Mouse (Mus musculus) frontal cortex, adult 2 months (tissue): ENCODE results near the gene Ifna15. TPM values are rescaled to one million over a fixed set of nuclear protein-coding genes. Genes with fewer than 3 reads are reported as not detected.
A peak's percentile ranks its signal among the peaks of the same experiment; 100 is the strongest.
"Not testable (repeated sequence)": the region's sequence is repeated elsewhere in the genome, so short reads cannot be mapped to it uniquely, and the experiment has no call there.

Experiments
- DNase-seq, 2 experiments: peaks; one replicate each; pipeline ENCODE4 v3.0.0; 2022; ENCODE audit warnings: low spot score in 1 of 2; ENCODE audit errors: extremely low spot score in 1 of 2
- polyA plus RNA-seq: library from polyadenylated mRNA; depleted of rRNA; stranded (reverse); fragments of >200 nt; gene quantifications from 2 replicates; pipeline ENCODE4 v1.2.3, GENCODE M21; 2012; rRNA removed

The Ifna15 gene
- not detected in 2 replicates for polyA plus RNA-seq

DNA sequence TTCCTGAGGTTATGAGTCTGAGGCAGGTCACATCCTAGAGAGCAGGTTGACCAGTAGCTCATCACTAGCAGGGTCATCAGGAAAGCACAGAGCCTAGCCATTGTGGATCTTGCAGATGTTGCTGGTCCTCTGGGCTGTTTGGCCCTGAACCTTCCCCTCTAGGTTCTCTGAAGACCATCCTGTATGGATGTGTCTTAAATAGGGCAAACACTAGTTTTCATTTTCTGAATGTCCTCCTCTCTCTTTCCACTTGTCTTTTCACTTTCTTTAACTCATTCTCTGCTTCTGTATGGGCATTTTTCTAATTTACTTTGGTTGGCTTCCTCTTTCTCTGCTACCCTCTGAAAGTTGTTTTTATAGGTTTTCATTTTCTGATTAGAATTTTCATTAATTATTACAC lies at the start of gene Ifna15:
TSS of gene Ifna15 (minus strand) at position 101 of the 400 bp plus-strand sequence.
- DNase-seq, result not testable (repeated sequence)

DNA sequence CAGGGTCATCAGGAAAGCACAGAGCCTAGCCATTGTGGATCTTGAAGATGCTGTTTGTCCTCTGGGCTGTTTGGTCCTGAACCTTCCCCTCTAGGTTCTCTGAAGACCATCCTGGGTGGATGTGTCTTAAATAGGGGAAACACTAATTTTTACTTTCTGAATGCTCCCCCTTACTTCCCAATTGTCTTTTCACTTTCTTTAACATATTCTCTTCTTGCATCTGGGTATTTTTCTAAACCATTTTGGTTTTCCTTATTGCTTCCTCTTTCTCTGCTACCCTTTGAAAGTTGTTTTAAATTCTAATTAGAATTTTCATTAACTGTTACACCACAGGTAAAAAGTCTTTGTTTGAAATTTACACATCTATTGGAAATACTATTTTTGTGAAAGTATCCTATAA lies 45.2 kb upstream of the Ifna15 start, which contains the start of gene Ifna12:
TSS of gene Ifna12 (minus strand) at position 101 of the 400 bp plus-strand sequence.
- DNase-seq, result no peak

DNA sequence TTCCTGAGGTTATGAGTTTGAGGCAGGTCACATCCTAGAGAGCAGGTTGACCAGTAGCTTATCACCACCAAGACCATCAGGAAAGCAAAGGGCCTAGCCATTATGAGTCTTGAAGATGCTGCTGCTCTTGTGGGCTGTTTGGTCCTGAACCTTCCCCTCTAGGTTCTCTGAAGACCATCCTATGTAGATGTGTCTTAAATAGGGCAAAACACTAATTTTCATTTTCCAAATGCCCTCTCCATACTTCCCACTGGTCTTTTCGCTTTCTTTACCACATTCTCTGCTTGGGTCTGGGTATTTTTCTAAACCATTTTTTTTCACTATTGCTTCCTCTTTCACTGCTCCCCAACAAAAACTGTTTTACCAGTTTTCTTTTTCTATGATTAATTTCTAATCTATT lies 34.2 kb upstream of the Ifna15 start, which contains the start of gene Ifna9:
TSS of gene Ifna9 (minus strand) at position 101 of the 400 bp plus-strand sequence.
- DNase-seq, result no peak

DNA sequence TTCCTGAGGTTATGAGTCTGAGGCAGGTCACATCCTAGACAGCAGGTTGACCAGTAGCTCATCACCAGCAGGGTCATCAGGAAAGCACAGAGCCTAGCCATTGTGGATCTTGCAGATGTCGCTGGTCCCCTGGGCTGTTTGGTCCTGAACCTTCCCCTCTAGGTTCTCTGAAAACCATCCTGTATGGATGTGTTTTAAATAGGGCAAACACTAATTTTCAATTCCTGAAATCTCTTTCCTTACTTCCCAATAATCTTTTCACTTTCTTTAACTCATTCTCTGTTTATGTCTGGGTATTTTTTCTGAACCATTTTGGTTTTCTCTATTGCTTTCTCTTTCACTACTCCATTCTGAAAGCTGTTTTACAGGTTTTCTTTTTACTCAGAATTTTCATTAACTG lies 13.7 kb upstream of the Ifna15 start, which contains the start of gene Ifna14:
TSS of gene Ifna14 (minus strand) at position 101 of the 400 bp plus-strand sequence.
- no peak for DNase-seq

DNA sequence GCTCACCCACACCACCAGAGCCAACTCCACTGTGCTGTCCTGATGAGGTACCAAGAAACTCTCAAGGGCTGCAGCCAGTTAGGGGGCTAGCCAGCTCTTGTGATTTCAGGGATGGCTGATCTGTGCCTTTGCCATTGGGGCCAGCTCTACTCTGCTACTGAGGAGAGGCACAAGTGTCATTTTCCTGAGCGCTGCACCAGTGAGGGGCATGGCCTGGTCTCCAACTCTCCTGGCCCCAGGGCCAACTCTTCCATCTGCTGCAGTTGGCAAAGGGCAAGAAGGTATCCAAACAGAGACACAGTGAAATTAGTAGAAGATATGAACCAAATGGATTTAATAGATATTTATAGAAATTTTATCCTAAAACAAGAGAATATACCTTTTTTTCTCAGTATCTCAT lies 3.7 kb upstream of the Ifna15 start:
- DNase-seq, result no peak

DNA sequence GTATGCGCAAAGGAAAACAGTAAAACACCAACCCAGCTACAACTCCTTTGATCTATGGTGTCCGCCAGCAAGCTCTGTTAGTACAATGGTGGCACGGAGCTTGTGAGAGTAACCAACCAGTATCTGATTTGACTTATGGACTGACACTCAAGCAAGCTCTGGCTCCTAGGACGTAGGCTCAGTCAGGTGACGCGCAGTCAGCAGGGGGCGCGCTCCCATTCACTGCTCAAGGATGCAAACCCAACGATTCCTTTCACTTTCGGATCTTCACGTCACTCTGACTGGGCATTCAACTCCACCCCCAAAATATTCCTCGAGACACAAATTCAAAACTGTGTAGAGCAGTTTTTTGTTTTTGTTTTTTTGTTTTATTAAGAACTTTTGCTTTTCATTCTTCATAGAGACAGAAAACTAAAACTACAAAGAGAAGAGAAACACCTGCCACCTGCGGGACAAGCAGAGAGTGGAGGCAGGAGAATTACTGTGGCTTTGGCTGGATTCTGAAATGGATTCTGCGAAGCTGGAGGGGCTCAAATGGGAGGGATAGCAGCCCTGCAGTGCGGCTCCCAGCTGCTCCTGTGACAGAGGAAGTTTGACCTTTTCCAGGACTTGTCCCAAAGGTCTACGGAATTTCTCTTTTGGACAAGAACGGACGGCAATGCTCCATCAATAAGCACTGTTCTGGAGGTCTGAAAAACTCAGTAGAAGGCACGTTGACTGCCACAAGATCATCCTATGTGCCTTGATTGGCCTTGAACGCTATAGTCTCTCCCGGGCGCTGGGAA lies 7.7 kb downstream of the Ifna15 start:
- peak; percentile 28 to 74 for DNase-seq

DNA sequence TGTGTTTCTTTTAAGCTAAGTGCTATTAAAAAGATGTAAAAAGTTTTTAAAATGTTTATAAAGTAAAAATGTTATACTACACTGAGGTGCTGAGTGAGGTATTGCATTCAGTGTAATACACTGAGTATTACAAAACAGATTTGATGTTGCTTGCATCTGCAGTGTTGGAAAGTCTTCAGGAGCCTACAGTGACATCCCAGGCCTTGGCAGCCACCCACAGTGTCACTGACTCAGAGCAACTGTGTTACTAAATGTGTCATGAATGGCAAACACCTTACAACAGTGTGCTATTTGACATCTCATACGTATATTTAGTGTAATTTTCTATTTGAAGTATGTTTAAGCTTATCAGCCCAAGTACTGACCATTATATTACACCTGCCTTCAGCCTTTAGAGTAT lies 10.1 kb downstream of the Ifna15 start:
- no peak for DNase-seq

DNA sequence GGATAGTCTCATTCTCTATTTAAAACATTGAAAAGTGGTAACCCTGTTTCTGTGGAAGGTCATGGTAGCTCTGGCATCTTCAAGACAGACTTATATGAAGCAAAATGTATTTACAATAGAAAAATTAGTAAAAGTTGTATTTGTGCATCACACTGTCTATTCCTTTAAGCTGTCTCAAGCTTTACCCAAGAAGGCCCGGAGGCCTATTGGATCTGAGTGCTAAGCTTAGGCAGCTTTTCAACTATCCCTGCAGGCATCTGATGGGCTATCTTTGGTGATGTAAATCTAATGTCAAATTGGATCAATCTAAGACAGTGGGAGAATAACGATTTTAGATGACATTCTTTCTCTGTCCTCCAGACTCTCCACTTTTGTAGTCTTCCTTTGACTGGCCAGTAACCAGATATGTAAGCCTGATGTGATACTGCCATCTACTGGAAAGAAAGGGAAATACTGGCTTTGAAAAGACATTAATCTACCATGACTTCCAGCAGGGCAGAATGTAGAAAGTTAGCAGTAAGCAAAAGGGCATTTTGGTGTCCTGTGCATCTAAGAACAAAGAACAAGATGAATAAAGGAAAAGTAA lies 14.3 kb downstream of the Ifna15 start:
- DNase-seq, result peak; percentile 20 to 89

DNA sequence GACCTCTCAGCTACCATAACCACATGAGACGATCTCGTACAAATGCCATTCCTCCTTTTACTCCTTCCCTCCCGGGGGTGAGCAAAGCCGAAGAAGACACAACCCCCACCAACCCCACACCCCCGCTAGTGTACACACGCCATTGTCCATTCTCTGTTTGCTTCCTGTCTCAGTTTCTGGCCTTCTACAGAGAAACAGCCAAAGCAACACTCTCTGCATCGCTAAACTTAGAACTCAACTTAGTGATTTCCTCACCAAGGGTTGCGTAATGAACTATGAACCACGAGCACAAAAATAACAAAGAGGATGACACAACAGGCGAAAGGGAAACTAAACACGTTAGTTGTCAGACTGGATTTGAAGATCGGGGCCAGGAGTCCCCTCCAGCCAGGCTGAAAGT lies 20.7 kb downstream of the Ifna15 start:
- no peak for DNase-seq

DNA sequence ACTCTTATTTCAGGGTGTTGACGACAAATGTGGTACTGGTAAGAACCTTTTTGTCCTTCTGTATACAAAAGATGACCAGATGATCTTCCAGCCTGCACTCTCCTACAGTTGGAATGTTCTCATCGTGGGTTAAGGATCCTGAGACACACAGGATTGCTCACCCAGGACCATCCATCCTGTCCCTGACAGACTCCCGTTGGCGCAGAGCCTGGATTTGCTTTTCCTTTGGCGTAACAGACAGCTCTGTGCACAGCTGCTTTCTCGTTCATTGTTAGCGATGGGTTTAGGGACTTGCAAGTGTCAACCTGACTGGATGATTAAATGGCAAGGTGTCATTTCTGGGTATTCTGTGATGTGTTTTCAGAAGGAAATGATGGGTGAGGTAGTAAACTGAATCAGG lies 21.4 kb downstream of the Ifna15 start:
- no peak for DNase-seq

DNA sequence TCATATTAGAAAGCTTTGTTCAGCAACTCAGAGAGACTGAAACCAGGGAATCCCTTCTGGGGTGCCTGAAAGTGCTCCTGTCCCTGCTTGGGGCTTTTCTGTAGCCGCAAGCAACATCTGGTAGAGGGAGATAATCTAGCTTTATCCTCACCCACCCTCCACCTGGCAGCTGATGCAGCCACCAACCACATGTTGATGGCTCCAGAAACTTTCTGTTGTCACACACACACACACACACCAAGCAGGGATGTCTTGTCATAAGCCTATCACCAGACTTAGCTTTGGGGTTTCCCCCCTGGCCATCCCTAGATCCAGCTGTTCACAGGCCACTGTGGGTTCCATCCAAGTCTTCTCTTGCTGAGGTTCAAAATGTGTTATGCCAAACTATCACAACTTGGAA lies 22.3 kb downstream of the Ifna15 start:
- no peak for DNase-seq

DNA sequence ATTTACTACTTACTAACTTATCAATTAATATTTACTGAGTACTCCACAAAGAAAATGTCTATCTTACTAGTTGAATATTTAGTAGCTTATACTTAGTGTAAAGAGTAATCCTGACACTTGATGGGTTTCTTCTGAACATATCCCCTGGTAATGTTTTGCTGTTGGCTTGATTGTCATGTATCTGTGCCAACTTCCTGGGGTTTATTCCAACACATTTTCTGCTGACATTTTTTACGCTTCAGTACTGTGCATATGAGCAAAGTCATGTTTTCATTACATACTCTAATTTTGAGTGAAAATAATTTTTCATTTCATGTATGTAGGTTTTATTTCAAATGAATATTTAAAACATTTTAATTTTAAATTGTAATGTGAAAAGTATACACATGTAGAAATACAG lies 23.1 kb downstream of the Ifna15 start:
- no peak for DNase-seq

DNA sequence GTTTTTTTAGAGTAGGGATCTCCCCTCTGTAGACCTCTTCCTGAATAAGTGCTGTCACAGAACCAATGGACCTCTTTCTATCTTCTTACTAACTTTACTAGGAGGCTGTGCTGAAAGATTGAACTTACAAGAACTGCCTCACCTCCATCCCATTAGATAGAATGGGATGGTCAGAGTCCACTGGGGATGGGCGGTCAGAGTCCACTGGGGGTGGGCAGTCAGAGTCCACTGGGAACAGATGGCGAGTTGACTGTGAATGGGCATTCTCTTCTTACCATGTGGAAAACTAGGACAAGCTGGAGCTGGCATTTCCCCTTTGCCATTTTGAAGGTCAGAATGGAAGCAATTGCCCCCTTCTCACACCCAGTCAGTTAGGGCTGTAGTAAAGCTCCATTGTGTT lies 24.5 kb downstream of the Ifna15 start:
- DNase-seq, result no peak

DNA sequence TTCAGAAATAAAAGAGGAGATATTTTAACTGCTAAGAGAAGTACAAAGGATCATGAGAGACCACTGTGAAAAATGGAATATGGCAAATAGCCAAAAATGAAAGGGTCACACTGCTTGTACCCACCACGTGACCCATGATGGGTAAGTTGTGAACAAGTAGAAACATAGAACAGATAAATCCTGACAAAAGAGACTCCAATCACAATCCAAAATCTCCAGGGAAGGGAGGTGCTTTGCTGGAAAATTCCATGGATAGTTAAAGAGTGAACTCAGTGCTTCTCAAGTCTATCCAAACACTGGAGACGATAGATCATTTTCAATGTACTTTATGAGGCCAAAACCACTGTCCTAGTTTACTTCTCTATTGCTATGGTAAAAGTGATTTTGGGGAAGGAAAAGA lies 27.2 kb downstream of the Ifna15 start:
- DNase-seq, result no peak

DNA sequence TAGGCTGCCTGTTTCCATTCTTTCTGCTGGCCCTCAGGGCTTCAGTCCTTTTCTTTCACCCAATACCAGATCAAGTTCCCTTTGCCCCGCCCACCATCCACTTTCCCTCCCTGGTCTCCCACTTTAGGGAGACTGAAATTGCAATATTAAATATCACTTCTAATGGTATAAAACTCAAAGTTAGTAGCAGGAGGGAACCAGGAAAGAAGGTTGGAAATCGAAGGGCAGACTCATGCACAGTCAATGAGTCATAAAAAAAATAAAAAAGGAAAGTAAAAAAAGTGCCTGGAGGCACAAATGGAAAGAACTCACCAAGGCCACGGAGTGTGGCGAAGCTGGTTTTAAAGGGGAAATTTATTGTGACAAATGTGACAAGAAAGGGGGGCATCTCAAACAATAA lies 27.8 kb downstream of the Ifna15 start:
- DNase-seq, result no peak

DNA sequence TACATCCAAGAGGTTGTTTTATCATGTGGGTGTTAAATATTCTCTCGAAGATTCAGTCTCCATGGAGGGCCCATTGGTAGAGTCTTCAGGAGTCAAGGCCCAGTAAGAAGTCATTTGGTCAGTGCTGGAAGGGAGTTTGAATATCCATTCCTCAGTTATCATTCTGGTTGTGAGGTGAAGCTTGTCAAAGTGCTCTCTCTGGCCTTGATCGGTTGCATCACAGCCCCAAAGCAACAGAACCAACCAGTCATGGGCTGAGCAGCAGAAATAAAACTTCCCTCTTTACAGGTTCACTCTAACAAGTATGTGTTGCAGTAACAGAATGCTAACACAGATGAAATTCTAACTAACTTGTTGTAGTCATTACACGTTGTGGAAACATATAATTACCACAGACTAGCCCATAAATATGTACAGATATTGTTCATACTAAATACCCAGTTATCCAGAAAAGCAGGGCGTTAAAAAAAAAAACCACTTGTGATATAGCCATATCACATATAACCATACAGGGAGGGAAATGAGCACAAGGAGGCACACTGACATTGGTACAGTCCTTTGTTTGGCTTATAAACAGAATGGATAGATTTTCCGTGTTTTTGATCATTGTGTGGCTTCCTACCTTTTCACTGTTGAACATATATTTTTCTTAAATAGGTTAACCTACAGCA lies 31.5 kb downstream of the Ifna15 start:
- no peak for DNase-seq

DNA sequence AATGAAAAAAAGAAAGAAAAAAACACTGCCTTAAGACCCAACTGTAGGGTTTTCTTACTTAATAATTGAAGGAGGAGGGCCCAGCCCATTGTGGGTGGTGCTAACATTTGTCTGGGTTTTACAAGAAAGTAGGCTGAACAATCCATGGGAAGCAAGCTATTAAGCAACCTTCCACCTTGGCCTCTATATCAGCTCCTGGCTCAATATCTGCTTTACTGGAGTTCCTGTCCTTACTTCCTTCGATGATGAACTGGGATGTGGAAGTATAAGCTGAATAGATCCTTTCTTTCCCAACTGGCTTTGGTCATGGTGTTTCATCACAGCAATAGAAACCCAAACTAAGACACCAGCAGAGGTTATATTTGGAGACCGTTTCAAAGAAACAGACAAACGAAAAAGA lies 32.7 kb downstream of the Ifna15 start:
- DNase-seq, result no peak

DNA sequence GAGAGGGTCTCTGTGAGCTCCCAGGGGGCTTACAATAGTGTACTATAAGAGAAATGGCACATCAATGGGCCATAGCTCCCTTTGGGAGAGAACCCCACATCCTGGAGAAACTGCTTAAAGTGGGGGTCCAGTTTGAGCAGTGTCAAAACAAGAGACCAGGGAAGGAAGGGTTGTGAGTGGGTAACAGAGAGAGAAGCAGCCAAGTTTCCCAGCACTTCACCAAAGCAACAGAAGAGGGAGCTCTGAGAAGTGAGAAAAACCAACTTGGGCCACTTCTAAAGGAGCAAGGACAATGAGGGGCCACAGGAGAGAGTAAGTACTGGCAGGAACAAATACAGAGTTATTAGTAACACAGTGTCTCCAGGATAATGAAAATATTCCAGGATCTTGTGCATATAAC lies 34.8 kb downstream of the Ifna15 start:
- no peak for DNase-seq

DNA sequence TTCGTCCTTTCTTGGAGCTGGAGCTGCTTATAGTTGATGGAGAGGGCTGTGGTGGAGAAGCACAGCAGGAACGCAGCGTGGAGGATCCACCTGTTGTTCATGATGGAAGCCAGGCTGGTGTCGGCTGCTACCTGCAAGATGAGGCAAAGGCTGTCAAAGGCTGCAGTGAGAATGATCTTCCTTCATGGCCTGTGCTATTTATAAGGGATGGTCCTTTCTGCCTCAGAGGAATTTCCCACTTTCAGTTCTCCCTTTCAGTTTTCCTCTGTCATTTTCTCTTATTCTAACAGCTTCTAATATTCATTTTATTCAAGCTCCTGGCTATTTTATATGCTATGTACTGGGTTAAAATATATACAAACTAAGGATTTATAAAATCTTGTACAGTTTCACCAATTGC lies 35.4 kb downstream of the Ifna15 start, which contains the start of gene Ifnb1:
TSS of gene Ifnb1 (minus strand) at position 101 of the 400 bp plus-strand sequence.
- DNase-seq, result no peak

DNA sequence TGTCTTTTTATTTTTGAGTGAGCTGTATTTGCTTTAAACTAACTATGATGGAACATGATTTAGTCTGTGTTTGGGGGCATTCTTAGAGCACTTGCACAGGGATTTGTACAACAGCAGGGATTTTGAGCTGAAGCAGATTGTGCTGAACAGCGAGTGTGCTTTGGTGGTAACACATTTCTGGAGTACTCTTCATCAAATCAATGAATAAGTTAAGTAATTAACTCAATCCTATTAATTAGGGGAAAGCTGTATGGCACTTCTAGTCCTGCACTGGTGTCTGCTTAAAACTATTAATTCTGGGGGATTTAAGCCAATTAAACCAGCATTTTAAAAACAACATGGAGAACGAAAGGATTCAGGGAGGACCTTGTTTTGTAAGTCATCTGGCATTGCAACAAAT lies 40.1 kb downstream of the Ifna15 start:
- DNase-seq, result no peak

DNA sequence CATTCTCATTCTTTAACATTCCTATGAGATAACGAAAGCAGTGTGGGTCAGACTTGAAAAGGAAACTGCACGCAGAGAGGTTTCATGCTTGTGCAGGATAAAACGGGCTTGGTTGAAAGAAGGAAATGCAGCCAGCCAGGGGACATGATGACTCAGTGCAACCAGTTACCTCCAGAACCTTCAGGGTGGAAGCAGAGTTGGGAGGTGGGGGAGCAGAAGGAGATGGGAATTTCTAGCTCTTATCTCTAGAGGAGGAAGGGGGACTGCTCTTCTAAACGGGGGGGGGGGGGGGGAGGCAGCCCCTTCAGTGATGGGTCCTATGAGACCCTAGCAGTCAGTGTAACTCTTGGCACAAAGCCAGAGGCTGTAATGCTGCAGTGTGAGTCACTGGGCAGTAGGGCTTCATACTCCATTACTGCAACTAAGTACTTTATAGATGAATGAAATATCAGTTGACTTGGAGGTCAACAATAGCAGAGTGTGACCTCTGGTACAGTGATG lies 42.3 kb downstream of the Ifna15 start:
- DNase-seq, result peak in 1 of 2 experiments; percentile 35
